ENCODE assay signal across 25 mouse cellular contexts in the genomic region with DNA sequence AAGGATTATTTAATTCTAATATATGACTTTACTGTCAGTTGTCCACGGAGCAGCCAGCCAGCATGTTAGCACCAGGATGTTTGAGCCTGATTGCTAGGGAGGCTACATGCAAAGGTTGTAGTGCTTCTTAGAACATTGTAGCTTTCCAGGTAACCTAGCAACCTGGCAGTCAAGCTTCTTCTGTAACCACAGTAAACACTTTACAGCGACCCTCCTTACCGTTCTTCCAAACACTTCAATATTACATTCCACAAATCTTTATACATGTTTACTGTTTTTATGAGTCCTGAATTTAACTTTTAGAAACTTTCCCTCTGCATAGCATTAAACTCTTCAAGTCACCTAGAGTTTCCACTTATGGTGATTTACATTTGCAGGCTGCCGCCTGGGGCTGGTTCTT.
DNase-seq lines count a peak whose midpoint lies in the region; ATAC-seq and TF ChIP-seq lines count a peak whose summit lies in the region.
"Had no signal": no experiment of that assay in that cellular context is flagged by ENCODE, and none has a peak within 500 bp of the region (broad histone marks: within the 10 kb centered on the region; RNA-seq: fewer than 3 reads in every experiment).

No protein-coding gene starts in this region.

- H3K9me3 ChIP-seq in lung, embryonic 16.5 days (ENCODE audit: control insufficient read depth, low read length) = no peaks in the 10 kb centered on the region
- no peaks in the 10 kb centered on the region for H3K9me3 ChIP-seq in lung, postnatal 0 days (ENCODE audit: low read length)
- H3K9me3 ChIP-seq in kidney, embryonic 16.5 days (ENCODE audit: low read length) = no peaks in the 10 kb centered on the region
- H3K9me3 ChIP-seq: embryonic facial prominence, embryonic 12.5 days; embryonic facial prominence, embryonic 15.5 days; heart, embryonic 13.5 days; hindbrain, embryonic 15.5 days had no signal

- no peak overlapping the region for H3K4me3 ChIP-seq in lung, embryonic 16.5 days (ENCODE audit: low read length)
- H3K4me3 ChIP-seq in lung, postnatal 0 days (ENCODE audit: low read depth, low read length) = no peak overlapping the region
- H3K4me3 ChIP-seq in kidney, embryonic 16.5 days (ENCODE audit: low read length) = no peak overlapping the region
- H3K4me3 ChIP-seq: embryonic facial prominence, embryonic 12.5 days; embryonic facial prominence, embryonic 15.5 days; gastrocnemius, adult 2 months; heart, embryonic 13.5 days; hindbrain, embryonic 15.5 days had no signal

- 66% methylated on average over 4 of the region's 4 CpGs for WGBS in lung, embryonic 16.5 days
- WGBS in lung, postnatal 0 days = 62% methylated on average over 4 of the region's 4 CpGs
- 74% methylated on average over 4 of the region's 4 CpGs for WGBS in kidney, embryonic 16.5 days

- TF ChIP-seq EP300 in lung, postnatal 0 days (IDR thresholded peaks at IDR 0.05) = peak; percentile 71

- no peak overlapping the region for H3K27ac ChIP-seq in lung, embryonic 16.5 days (ENCODE audit: low read length)
- no peak overlapping the region for H3K27ac ChIP-seq in lung, postnatal 0 days (ENCODE audit: low read length)
- H3K27ac ChIP-seq in kidney, embryonic 16.5 days (ENCODE audit: low read length) = no peak overlapping the region
- H3K27ac ChIP-seq: embryonic facial prominence, embryonic 12.5 days; embryonic facial prominence, embryonic 15.5 days; gastrocnemius, adult 2 months; heart, embryonic 13.5 days; hindbrain, embryonic 15.5 days had no signal

- DNase-seq in lung, adult 18-20 months = peak; percentile 11 to 58
- no peak for DNase-seq in lung, postnatal 4 days
- DNase-seq in lung, postnatal 0 days (ENCODE audit: low spot score) = peak; percentile 78
- peak; percentile 65 for DNase-seq in lung, postnatal 25 days (ENCODE audit: low spot score)
- no peak for DNase-seq in kidney, adult 11 months
- DNase-seq: adrenal gland, adult 2 months; adrenal gland, postnatal 14 days; cerebellum, adult 11 months; cerebellum, adult 2 months; cerebellum, adult 9-11 months; cerebellum, postnatal 25 days; forebrain, postnatal 0 days; gastrocnemius, adult 2 months; gastrocnemius, postnatal 14 days; heart, adult 18-20 months; heart, postnatal 14 days; heart, postnatal 4 days had no signal

- no peaks in the 10 kb centered on the region for H3K36me3 ChIP-seq in lung, embryonic 16.5 days (ENCODE audit: control insufficient read depth, insufficient read depth, low read length)
- no peaks in the 10 kb centered on the region for H3K36me3 ChIP-seq in lung, postnatal 0 days (ENCODE audit: insufficient read depth, low read length)
- H3K36me3 ChIP-seq in kidney, embryonic 16.5 days (ENCODE audit: insufficient read depth, low read length) = no peaks in the 10 kb centered on the region
- H3K36me3 ChIP-seq: embryonic facial prominence, embryonic 12.5 days; embryonic facial prominence, embryonic 15.5 days; hindbrain, embryonic 15.5 days had no signal

- peaks cover 3% of the 10 kb centered on the region; the same call in 1 of the 2 replicates for H3K4me1 ChIP-seq in lung, embryonic 16.5 days (replicated peaks; ENCODE audit: control insufficient read depth, insufficient read depth, low read length)
- no peaks in the 10 kb centered on the region; the same call in 1 of the 2 replicates for H3K4me1 ChIP-seq in lung, postnatal 0 days (ENCODE audit: insufficient read depth, low read depth, low read length)
- H3K4me1 ChIP-seq in kidney, embryonic 16.5 days (ENCODE audit: insufficient read depth, low read length) = no peaks in the 10 kb centered on the region
- H3K4me1 ChIP-seq: embryonic facial prominence, embryonic 12.5 days; embryonic facial prominence, embryonic 15.5 days; heart, embryonic 13.5 days; hindbrain, embryonic 15.5 days had no signal

- peak; percentile 26 for ATAC-seq in lung, embryonic 16.5 days (ENCODE audit: low read depth)
- ATAC-seq in lung, postnatal 0 days = peak; percentile 95
- no peak for ATAC-seq in kidney, embryonic 16.5 days (ENCODE audit: low FRiP score, low TSS enrichment)
- ATAC-seq: CD4-positive, CD25-positive, alpha-beta regulatory T cell, adult 4 months; forebrain, embryonic 14.5 days; forebrain, postnatal 0 days had no signal

- no peaks in the 10 kb centered on the region for H3K27me3 ChIP-seq in lung, embryonic 16.5 days (ENCODE audit: control insufficient read depth, insufficient read depth, low read depth, low read length)
- no peaks in the 10 kb centered on the region for H3K27me3 ChIP-seq in lung, postnatal 0 days (replicated peaks; ENCODE audit: insufficient read depth, low read length)
- no peaks in the 10 kb centered on the region for H3K27me3 ChIP-seq in kidney, embryonic 16.5 days (ENCODE audit: insufficient read depth, low read length)
- H3K27me3 ChIP-seq: embryonic facial prominence, embryonic 12.5 days; embryonic facial prominence, embryonic 15.5 days; heart, embryonic 13.5 days; hindbrain, embryonic 15.5 days had no signal

- H3K4me2 ChIP-seq in lung, embryonic 16.5 days (ENCODE audit: low read depth, low read length) = no peak overlapping the region
- no peak overlapping the region for H3K4me2 ChIP-seq in lung, postnatal 0 days (replicated peaks; ENCODE audit: low read depth, low read length)
- H3K4me2 ChIP-seq in kidney, embryonic 16.5 days (replicated peaks; ENCODE audit: low read depth, low read length) = no peak overlapping the region
- H3K4me2 ChIP-seq: embryonic facial prominence, embryonic 12.5 days; embryonic facial prominence, embryonic 15.5 days; heart, embryonic 13.5 days; hindbrain, embryonic 15.5 days had no signal

- H3K9ac ChIP-seq in lung, embryonic 16.5 days (ENCODE audit: low read length) = no peak overlapping the region
- no peak overlapping the region for H3K9ac ChIP-seq in lung, postnatal 0 days (replicated peaks; ENCODE audit: low read depth)
- H3K9ac ChIP-seq in kidney, embryonic 16.5 days (replicated peaks; ENCODE audit: low read length) = no peak overlapping the region
- H3K9ac ChIP-seq: embryonic facial prominence, embryonic 12.5 days; embryonic facial prominence, embryonic 15.5 days; forebrain, postnatal 0 days; heart, embryonic 13.5 days; hindbrain, embryonic 15.5 days had no signal

- no peak for TF ChIP-seq CTCF in lung, postnatal 0 days (IDR thresholded peaks at IDR 0.05)

Comparison
In these comparisons a context has a peak if more than half of its experiments do, and no peak if none do; other contexts are left out.
1. DNase-seq: peak in lung, adult 18-20 months (2 of 2), lung, postnatal 0 days (single experiment) and lung, postnatal 25 days (single experiment); none in lung, postnatal 4 days (0 of 2) and kidney, adult 11 months (single experiment).